Mouse (Mus musculus) 3134 (cell line): ENCODE data around the gene Vmn1r138.
"Not testable (repeated sequence)": the region's sequence is repeated elsewhere in the genome, so short reads cannot be mapped to it uniquely, and the experiment has no call there.

Experiments used
- DNase-seq: peaks from one replicate; pipeline ENCODE4 v3.0.0-alpha.2; 2011; ENCODE audit warnings: low spot score; ENCODE audit not compliant: insufficient read length; ENCODE audit errors: extremely low read depth

Vmn1r138 gene

DNA sequence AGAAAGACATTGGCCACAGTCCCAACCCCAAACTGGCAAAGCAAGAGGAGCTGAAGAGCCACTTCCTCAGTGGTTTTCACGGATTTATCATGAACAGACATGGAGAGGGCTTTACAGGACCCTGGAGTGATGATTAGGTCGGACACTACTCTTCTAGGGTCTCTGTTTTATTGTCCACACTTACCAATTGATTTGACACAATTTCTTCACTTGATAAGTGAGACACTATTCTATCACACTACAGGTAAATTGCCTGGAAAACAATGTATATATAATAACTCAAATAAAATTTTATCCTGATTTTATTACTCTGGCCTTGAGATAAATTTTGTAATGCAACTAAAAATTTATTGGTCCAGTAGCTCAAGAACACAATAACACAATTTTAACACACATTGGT, at the start of gene Vmn1r138:
Gene Vmn1r138, minus strand, starts transcription at position 101 of the 400 bp plus-strand sequence.
- not testable (repeated sequence) for DNase-seq

- DNase-seq: not testable (repeated sequence)
Observed at GRCm38 (mm10) chr7:22068757-22069156, 40.1 kb upstream of the Vmn1r138 start, which contains the start of gene Vmn1r139. Vmn1r139 (plus strand) TSS chr7:22069057.

GRCm38 (mm10) chr7:22056205-22056604, 27.5 kb upstream of the Vmn1r138 start, which contains the start of gene Gm6176:
Gm6176 (minus strand) TSS chr7:22056305.
- not testable (repeated sequence) for DNase-seq

DNA sequence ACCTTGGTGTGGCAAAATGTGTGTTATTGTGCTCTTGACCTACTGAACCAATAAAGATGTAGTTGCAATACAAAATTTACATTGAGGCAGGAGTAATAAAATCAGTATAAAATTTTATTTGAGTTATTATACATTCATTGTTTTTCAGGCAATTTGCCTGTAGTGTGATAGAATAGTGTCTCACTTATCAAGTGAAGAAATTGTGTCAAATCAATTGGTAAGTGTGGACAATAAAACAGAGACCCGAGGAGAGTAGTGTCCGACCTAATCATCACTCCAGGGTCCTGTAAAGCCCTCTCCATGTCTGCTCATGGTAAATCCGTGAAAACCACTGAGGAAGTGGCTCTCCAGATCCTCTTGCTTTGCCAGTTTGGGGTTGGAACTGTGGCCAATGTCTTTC, 34.4 kb downstream of the Vmn1r138 start, which contains the start of gene Vmn1r137:
Gene Vmn1r137, plus strand, starts transcription at position 301 of the 400 bp plus-strand sequence.
- not testable (repeated sequence) for DNase-seq
